Mouse (Mus musculus) T-cell, adult 66 days (primary cell): ENCODE data around the gene Arntl2. TPM values are rescaled to one million over a fixed set of nuclear protein-coding genes. Genes with fewer than 3 reads are reported as not detected.

Experiments used
- total RNA-seq, 2 experiments: library from RNA; stranded (reverse); gene quantifications; 3 replicates in 1 of 2; 4 replicates in 1 of 2; pipeline ENCODE4 v1.2.4; 2023

Gene Arntl2
- 1 to 10 TPM in 1 of 2 experiments, under 1 TPM in 1; 0.39 to 1.3 TPM for total RNA-seq

GRCm38 (mm10) chr6:146795924-146796545 lies at the start of gene Arntl2:
Gene Arntl2 (plus strand): TSS chr6:146796055.

GRCm38 (mm10) chr6:146850050-146850449 lies 54.2 kb downstream of the Arntl2 start, which contains the start of gene Smco2:
Gene Smco2 (plus strand): TSS chr6:146850104.

Other genes starting within 250 kb of the Arntl2 start
- 10 to 100 TPM; 91.3 to 98.8 TPM for gene Fgfr1op2, start 218.9 kb upstream of the Arntl2 start, total RNA-seq
- 10 to 100 TPM; 65.7 to 78.3 TPM for gene Ints13, start 218.2 kb upstream of the Arntl2 start, total RNA-seq
- gene Med21, start 153.5 kb upstream of the Arntl2 start, total RNA-seq: 10 to 100 TPM; 34.8 to 46.2 TPM
- 1 to 10 TPM; 7.0 to 8.9 TPM for gene Tm7sf3, start 153.2 kb upstream of the Arntl2 start, total RNA-seq
- 10 to 100 TPM; 14.8 to 18.2 TPM for gene Stk38l, start 71.1 kb upstream of the Arntl2 start, total RNA-seq
- gene Smco2, start 54.0 kb downstream of the Arntl2 start, total RNA-seq: not detected
- 10 to 100 TPM; 10.5 to 10.9 TPM for gene Ppfibp1, start 92.4 kb downstream of the Arntl2 start, total RNA-seq
- gene 1700034J05Rik, start 158.4 kb downstream of the Arntl2 start, total RNA-seq: not detected
- 1 to 10 TPM in 1 of 2 experiments, under 1 TPM in 1; 0.32 to 1.8 TPM for gene Rep15, start 236.5 kb downstream of the Arntl2 start, total RNA-seq
- gene Mrps35, start 246.7 kb downstream of the Arntl2 start, total RNA-seq: 10 to 100 TPM; 45.5 to 69.6 TPM